Mouse (Mus musculus): Measurements from ENCODE around the gene St8sia6. TPM values are rescaled to one million over a fixed set of nuclear protein-coding genes. Genes with fewer than 3 reads are reported as not detected.
"Not testable (repeated sequence)": the region's sequence is repeated elsewhere in the genome, so short reads cannot be mapped to it uniquely, and the experiment has no call there.

St8sia6 gene
- polyA plus RNA-seq, 1 experiment from 2014 or later: 0.34 TPM

GRCm38 (mm10) chr2:13697514-13697913 is 96.3 kb downstream of the St8sia6 start:
- no peak for ATAC-seq (replicated peaks)
- Histone ChIP-seq H3K36me3 (no peaks in the 10 kb centered on the region), H3K9ac (replicated peaks) (no peak overlapping the region), H3K27ac (replicated peaks) (no peak overlapping the region), H3K4me2 (replicated peaks) (no peak overlapping the region), H3K4me3 (no peak overlapping the region), H3K4me1 (no peaks in the 10 kb centered on the region), H3K27me3 (no peaks in the 10 kb centered on the region), H3K9me3 (no peaks in the 10 kb centered on the region)

- Histone ChIP-seq H3K27ac (replicated peaks) (no peak overlapping the region), H3K9ac (replicated peaks) (no peak overlapping the region), H3K36me3 (no peaks in the 10 kb centered on the region), H3K4me1 (no peaks in the 10 kb centered on the region), H3K4me3 (no peak overlapping the region), H3K27me3 (no peaks in the 10 kb centered on the region), H3K4me2 (replicated peaks) (no peak overlapping the region), H3K9me3 (no peaks in the 10 kb centered on the region)
- WGBS: 79% methylated on average over 2 of the region's 2 CpGs
- no peak for ATAC-seq (replicated peaks)
These were observed 99.4 kb downstream of the St8sia6 start for GRCm38 (mm10) chr2:13694417-13694816.

- 89% methylated on average over 4 of the region's 4 CpGs for WGBS
- no peaks in the 10 kb centered on the region for H3K27me3 ChIP-seq
- no peak overlapping the region for H3K4me3 ChIP-seq
- 0 out of 2 replicates have a peak, but pooled peaks cover 4% of the 10 kb centered on the region for H3K4me1 ChIP-seq
- H3K27ac ChIP-seq (replicated peaks): no peak overlapping the region
- no peaks in the 10 kb centered on the region for H3K36me3 ChIP-seq
- no peak overlapping the region for H3K9ac ChIP-seq (replicated peaks)
- ATAC-seq (replicated peaks): no peak
- no peak overlapping the region for H3K4me2 ChIP-seq (replicated peaks)
- no peaks in the 10 kb centered on the region for H3K9me3 ChIP-seq
These were observed 109.5 kb downstream of the St8sia6 start for GRCm38 (mm10) chr2:13684380-13684779.

- no peaks in the 10 kb centered on the region for H3K36me3 ChIP-seq
- no peak overlapping the region for H3K4me2 ChIP-seq (replicated peaks)
- no peaks in the 10 kb centered on the region for H3K9me3 ChIP-seq
- ATAC-seq (replicated peaks): 0 out of 2 replicates have a peak, but pooled peaks have one; percentile 11
- 0 out of 2 replicates have a peak, but pooled peaks cover 4% of the 10 kb centered on the region for H3K4me1 ChIP-seq
- no peaks in the 10 kb centered on the region for H3K27me3 ChIP-seq
- no peak overlapping the region; the same call in 1 of the 2 replicates for H3K27ac ChIP-seq (replicated peaks)
- H3K4me3 ChIP-seq: no peak overlapping the region
- 68% methylated on average over 2 of the region's 2 CpGs for WGBS
- no peak overlapping the region for H3K9ac ChIP-seq (replicated peaks)
These were observed 110.7 kb downstream of the St8sia6 start for GRCm38 (mm10) chr2:13683205-13683570.

- H3K36me3 ChIP-seq: no peaks in the 10 kb centered on the region
- H3K9me3 ChIP-seq: no peaks in the 10 kb centered on the region
- 57% methylated on average over 4 of the region's 4 CpGs for WGBS
- peak; percentile 78 for ATAC-seq (replicated peaks)
- no peak overlapping the region for H3K4me3 ChIP-seq
- H3K4me2 ChIP-seq (replicated peaks): no peak overlapping the region
- no peak overlapping the region for H3K27ac ChIP-seq (replicated peaks)
- H3K27me3 ChIP-seq: no peaks in the 10 kb centered on the region
- H3K9ac ChIP-seq (replicated peaks): no peak overlapping the region
- H3K4me1 ChIP-seq: 0 out of 2 replicates have a peak, but pooled peaks cover 4% of the 10 kb centered on the region
These were observed 111.2 kb downstream of the St8sia6 start for GRCm38 (mm10) chr2:13682488-13683204.

- no peak for ATAC-seq (replicated peaks)
- H3K27ac ChIP-seq (replicated peaks): no peak overlapping the region
These were observed 120.9 kb downstream of the St8sia6 start for GRCm38 (mm10) chr2:13672946-13673345.

GRCm38 (mm10) chr2:13672426-13672825 is 121.4 kb downstream of the St8sia6 start:
- H3K36me3 ChIP-seq: no peaks in the 10 kb centered on the region
- no peaks in the 10 kb centered on the region for H3K9me3 ChIP-seq
- no peaks in the 10 kb centered on the region for H3K4me1 ChIP-seq
- 87% methylated on average over 12 of the region's 12 CpGs for WGBS
- H3K9ac ChIP-seq (replicated peaks): no peak overlapping the region
- H3K27ac ChIP-seq (replicated peaks): no peak overlapping the region
- no peak overlapping the region for H3K4me2 ChIP-seq (replicated peaks)
- no peaks in the 10 kb centered on the region for H3K27me3 ChIP-seq
- no peak for ATAC-seq (replicated peaks)
- no peak overlapping the region for H3K4me3 ChIP-seq

More at GRCm38 (mm10) chr2:13672946-13673345, 120.9 kb downstream of the St8sia6 start:
- Histone ChIP-seq H3K9me3 (no peaks in the 10 kb centered on the region), H3K9ac (replicated peaks) (no peak overlapping the region), H3K36me3 (no peaks in the 10 kb centered on the region), H3K4me3 (no peak overlapping the region), H3K4me1 (no peaks in the 10 kb centered on the region), H3K27me3 (no peaks in the 10 kb centered on the region), H3K4me2 (replicated peaks) (no peak overlapping the region)
- 67% methylated on average over 3 of the region's 3 CpGs for WGBS

GRCm38 (mm10) chr2:13634866-13635265 is 159.0 kb downstream of the St8sia6 start:
- Histone ChIP-seq H3K4me2 (replicated peaks) (no peak overlapping the region), H3K9me3 (no peaks in the 10 kb centered on the region), H3K4me3 (no peak overlapping the region), H3K4me1 (no peaks in the 10 kb centered on the region), H3K9ac (replicated peaks) (no peak overlapping the region), H3K36me3 (no peaks in the 10 kb centered on the region), H3K27ac (replicated peaks) (no peak overlapping the region), H3K27me3 (no peaks in the 10 kb centered on the region)
- WGBS: 62% methylated on average over 1 of the region's 1 CpGs
- ATAC-seq (replicated peaks): no peak

- no peak for ATAC-seq (replicated peaks)
- no peaks in the 10 kb centered on the region for H3K9me3 ChIP-seq
- no peaks in the 10 kb centered on the region for H3K4me1 ChIP-seq
- H3K4me3 ChIP-seq: no peak overlapping the region
- H3K27me3 ChIP-seq: no peaks in the 10 kb centered on the region
- 82% methylated on average over 7 of the region's 7 CpGs for WGBS
- no peaks in the 10 kb centered on the region for H3K36me3 ChIP-seq
- no peak overlapping the region for H3K4me2 ChIP-seq (replicated peaks)
- H3K9ac ChIP-seq (replicated peaks): no peak overlapping the region
- H3K27ac ChIP-seq (replicated peaks): no peak overlapping the region
These were observed 163.6 kb downstream of the St8sia6 start for GRCm38 (mm10) chr2:13630136-13630832.

GRCm38 (mm10) chr2:13603636-13604035 is 190.2 kb downstream of the St8sia6 start:
- not testable (repeated sequence) for ATAC-seq (replicated peaks); H3K4me1 ChIP-seq; H3K4me2 ChIP-seq (replicated peaks); H3K27ac ChIP-seq (replicated peaks); H3K27me3 ChIP-seq; H3K4me3 ChIP-seq; H3K9ac ChIP-seq (replicated peaks); H3K36me3 ChIP-seq; H3K9me3 ChIP-seq
- 84% methylated on average over 5 of the region's 5 CpGs for WGBS

- H3K27ac ChIP-seq (replicated peaks): no peak overlapping the region
- ATAC-seq (replicated peaks): no peak
- no peaks in the 10 kb centered on the region for H3K27me3 ChIP-seq
- no peak overlapping the region for H3K9ac ChIP-seq (replicated peaks)
- H3K4me2 ChIP-seq (replicated peaks): no peak overlapping the region
- H3K4me1 ChIP-seq: no peaks in the 10 kb centered on the region
- H3K4me3 ChIP-seq: no peak overlapping the region
- no peaks in the 10 kb centered on the region for H3K36me3 ChIP-seq
- no peaks in the 10 kb centered on the region for H3K9me3 ChIP-seq
These were observed 190.8 kb downstream of the St8sia6 start for GRCm38 (mm10) chr2:13603093-13603492.
